Mouse (Mus musculus) NIH3T3 (cell line): Measurements from ENCODE around the gene Appbp2.

ENCODE experiments used
- DNase-seq: peaks from one replicate; pipeline ENCODE4 v3.0.0-alpha.2; 2012; ENCODE audit warnings: low read depth

The Appbp2 gene

GRCm38 (mm10) chr11:85157301-85157700 is 77.6 kb downstream of the Appbp2 start:
- DNase-seq: peak; percentile 37

- DNase-seq: peak; percentile 93
Observed at GRCm38 (mm10) chr11:85152256-85152930, 82.5 kb downstream of the Appbp2 start.

GRCm38 (mm10) chr11:85139581-85140540 is 95.1 kb downstream of the Appbp2 start, which contains the start of gene Usp32:
Usp32 (minus strand) TSS chr11:85140161.
- DNase-seq: peak; percentile 100

GRCm38 (mm10) chr11:85138776-85139474 is 96.0 kb downstream of the Appbp2 start:
- DNase-seq: peak; percentile 31
